ENCODE assay signal across 21 mouse cellular contexts in the genomic region with DNA sequence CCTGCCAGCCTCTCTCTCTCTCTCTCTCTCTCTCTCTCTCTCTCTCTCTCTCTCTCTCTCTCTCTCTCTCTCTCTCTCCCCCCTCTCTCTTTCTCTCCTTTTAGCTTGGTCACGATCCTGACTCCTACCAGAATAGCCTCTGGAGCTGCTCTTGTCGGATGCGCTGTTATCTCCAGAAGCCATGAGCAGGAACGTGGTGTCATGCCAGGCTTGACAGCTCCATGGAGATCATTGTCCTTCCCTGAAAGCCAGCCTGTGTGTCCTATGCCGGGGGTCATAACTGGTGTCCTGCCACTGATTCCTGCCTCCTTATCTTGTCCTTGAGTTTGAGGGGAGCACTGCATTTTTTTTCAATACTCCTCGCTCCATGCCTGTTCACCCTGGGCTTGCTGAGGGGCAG. TPM values are rescaled to one million over a fixed set of nuclear protein-coding genes. Genes with fewer than 3 reads are reported as not detected.
"Had no signal": no experiment of that assay in that cellular context is flagged by ENCODE, and none has a peak within 500 bp of the region (broad histone marks: within the 10 kb centered on the region; RNA-seq: fewer than 3 reads in every experiment).

No protein-coding gene starts in this region.

- H3K4me1 ChIP-seq: limb, embryonic 13.5 days; neural tube, embryonic 13.5 days had no signal

- H3K4me2 ChIP-seq: limb, embryonic 13.5 days; neural tube, embryonic 13.5 days had no signal

- H3K4me3 ChIP-seq: layer of hippocampus, adult 2 months; limb, embryonic 13.5 days; midbrain, embryonic 10.5 days; neural tube, embryonic 13.5 days had no signal

- ATAC-seq: lung, postnatal 0 days had no signal

- DNase-seq: kidney, postnatal 10 days; kidney, postnatal 4 days; left cerebral cortex, postnatal 4 days; lung, adult 2 months; lung, postnatal 36 days; retina, postnatal 1 day; thymus, adult 18-20 months; thymus, postnatal 14 days had no signal

- H3K9me3 ChIP-seq: limb, embryonic 13.5 days; midbrain, embryonic 10.5 days; neural tube, embryonic 13.5 days had no signal

- H3K9ac ChIP-seq: limb, embryonic 13.5 days; liver, embryonic 14.5 days; neural tube, embryonic 13.5 days had no signal

- H3K27ac ChIP-seq: layer of hippocampus, adult 2 months; limb, embryonic 13.5 days; liver, embryonic 14.5 days; midbrain, embryonic 10.5 days; neural tube, embryonic 13.5 days had no signal

- H3K27me3 ChIP-seq: limb, embryonic 13.5 days; neural tube, embryonic 13.5 days had no signal

- H3K36me3 ChIP-seq: limb, embryonic 13.5 days; midbrain, embryonic 10.5 days; neural tube, embryonic 13.5 days had no signal

RNA-seq across cellular contexts. Expression of a gene that starts 5.0 kb away (rescaled TPM):
- total RNA-seq: layer of hippocampus, adult 2 months; layer of hippocampus, postnatal 10 days; left cerebral cortex, postnatal 4 days; liver, adult 2 months; megakaryocyte, adult 5-6 weeks had no signal
- polyA plus RNA-seq: kidney, embryonic 14.5 days; limb, embryonic 13.5 days; liver, embryonic 14.5 days; lung, postnatal 0 days; midbrain, embryonic 10.5 days; midbrain, embryonic 14.5 days; neural tube, embryonic 13.5 days; spleen, adult 2 months; stomach, embryonic 16.5 days had no signal
